Mouse (Mus musculus): ENCODE data around the gene Cux2. TPM values are rescaled to one million over a fixed set of nuclear protein-coding genes. Genes with fewer than 3 reads are reported as not detected.

Cux2 gene
- total and polyA plus RNA-seq, 3 experiments = 1.4 to 3.5 TPM; not detected in 1

DNA sequence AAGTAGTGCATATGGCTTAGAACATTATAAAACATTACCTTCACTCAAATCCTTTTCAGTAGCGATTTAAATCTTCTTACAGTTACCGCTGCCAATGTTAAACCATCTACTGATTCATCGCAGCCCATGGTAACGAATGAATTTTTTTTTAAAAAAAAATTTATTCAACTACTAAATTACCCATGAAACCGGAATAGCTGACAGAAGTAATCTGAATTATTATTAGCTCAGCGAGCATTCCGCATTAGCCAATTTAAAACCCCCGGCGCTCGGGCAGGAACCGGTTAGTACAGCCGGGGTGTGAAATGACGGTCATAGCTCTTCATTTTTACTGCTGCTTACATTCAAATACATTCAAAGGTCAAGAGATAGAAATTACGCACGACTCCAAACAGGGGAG lies 80.9 kb downstream of the Cux2 start:
- Histone ChIP-seq H3K4me3 (ENCODE audit: control insufficient read depth in 1 of 2, insufficient read depth in 1 of 2, low read depth in 2 of 2, low read length in 2 of 2) (no peak overlapping the region), H3K36me3 (ENCODE audit: control insufficient read depth in 1 of 2, insufficient read depth in 2 of 2, low read length in 2 of 2) (no peaks in the 10 kb centered on the region), H3K9ac (ENCODE audit: control insufficient read depth, low read depth, low read length, poor library complexity, severe bottlenecking) (no peak overlapping the region), H3K9me3 (replicated peaks; ENCODE audit: insufficient read depth, low read length) (no peaks in the 10 kb centered on the region), H3K27me3 (ENCODE audit: control insufficient read depth in 1 of 2, insufficient read depth in 2 of 2, low read length in 2 of 2) (no peaks in the 10 kb centered on the region), H3K79me2 (ENCODE audit: control insufficient read depth, insufficient read depth, low read length, poor library complexity) (no peaks in the 10 kb centered on the region), H3K4me1 (ENCODE audit: control insufficient read depth in 1 of 2, insufficient read depth in 2 of 2, low read length in 2 of 2) (no peaks in the 10 kb centered on the region), H3K27ac (ENCODE audit: control insufficient read depth, low read depth, low read length) (no peak overlapping the region)
- TF ChIP-seq JUND (IDR thresholded peaks at IDR 0.05; ENCODE audit: low read depth, low read length) (no peak), POLR2AphosphoS5 (IDR thresholded peaks at IDR 0.05; ENCODE audit: borderline replicate concordance, low read depth, low read length) (no peak), CHD1 (IDR thresholded peaks at IDR 0.05; ENCODE audit: low read depth, low read length) (no peak), MAFK (IDR thresholded peaks at IDR 0.05; ENCODE audit: borderline replicate concordance, low read depth, low read length) (no peak), UBTF (IDR thresholded peaks at IDR 0.05; ENCODE audit: borderline replicate concordance, insufficient read depth, low read depth, low read length) (no peak), GABPA (IDR thresholded peaks at IDR 0.05; ENCODE audit: low read depth, low read length) (no peak), ELF1 (IDR thresholded peaks at IDR 0.05; ENCODE audit: low read depth, low read length) (no peak), SMC3 (IDR thresholded peaks at IDR 0.05; ENCODE audit: low read depth, low read length) (no peak), SIN3A (IDR thresholded peaks at IDR 0.05; ENCODE audit: low read length) (no peak), KAT2A (conservative IDR thresholded peaks at IDR 0.05; ENCODE audit: low read depth, low read length) (no peak), EP300 (IDR thresholded peaks at IDR 0.05; ENCODE audit: low read depth in 1 of 2, low read length in 2 of 2) (no peak), ZC3H11A (IDR thresholded peaks at IDR 0.05; ENCODE audit: low read depth, low read length) (no peak), USF2 (IDR thresholded peaks at IDR 0.05; ENCODE audit: borderline replicate concordance in 1 of 2, insufficient read depth in 1 of 2, low read depth in 1 of 2, low read length in 2 of 2) (no peak), MXI1 (IDR thresholded peaks at IDR 0.05; ENCODE audit: low read depth, low read length) (no peak), ETS1 (IDR thresholded peaks at IDR 0.05; ENCODE audit: low read depth, low read length) (no peak), NRF1 (IDR thresholded peaks at IDR 0.05; ENCODE audit: insufficient read depth, low read depth, low read length, poor library complexity, severe bottlenecking) (no peak), USF1 (IDR thresholded peaks at IDR 0.05; ENCODE audit: low read depth, low read length) (no peak), CTCF (IDR thresholded peaks at IDR 0.05 in 2 of 3, conservative IDR thresholded peaks at IDR 0.05 in 1 of 3; ENCODE audit: control insufficient read depth in 1 of 3, insufficient read depth in 1 of 3, low read depth in 2 of 3, low read length in 3 of 3, poor library complexity in 1 of 3, severe bottlenecking in 1 of 3) (no peak)
- DNase-seq (ENCODE audit: low read depth, low spot score) = no peak

DNA sequence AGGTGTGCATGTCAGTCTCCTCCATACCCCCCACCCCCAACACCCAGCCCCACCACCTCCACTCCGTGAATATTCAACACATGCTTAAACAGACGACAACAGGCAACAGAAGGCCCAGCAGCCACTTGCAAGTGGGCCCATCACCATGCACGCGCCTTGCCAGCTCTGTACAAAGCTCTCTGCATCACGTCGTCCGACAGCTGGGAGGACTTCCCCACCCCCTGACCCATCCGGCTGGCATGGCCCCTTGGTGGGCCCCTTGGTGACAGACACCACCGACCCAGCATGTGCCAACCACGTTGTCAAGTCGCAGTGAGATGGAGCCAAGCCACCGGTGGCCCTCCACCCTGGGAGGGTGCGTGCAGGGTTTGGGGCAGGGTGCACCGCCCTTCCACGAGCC lies 81.5 kb downstream of the Cux2 start:
- Histone ChIP-seq H3K27ac (ENCODE audit: control insufficient read depth, low read depth, low read length) (no peak overlapping the region), H3K9ac (ENCODE audit: control insufficient read depth, low read depth, low read length, poor library complexity, severe bottlenecking) (no peak overlapping the region), H3K79me2 (ENCODE audit: control insufficient read depth, insufficient read depth, low read length, poor library complexity) (no peaks in the 10 kb centered on the region), H3K36me3 (ENCODE audit: control insufficient read depth in 1 of 2, insufficient read depth in 2 of 2, low read length in 2 of 2) (no peaks in the 10 kb centered on the region), H3K4me1 (ENCODE audit: control insufficient read depth in 1 of 2, insufficient read depth in 2 of 2, low read length in 2 of 2) (no peaks in the 10 kb centered on the region), H3K9me3 (replicated peaks; ENCODE audit: insufficient read depth, low read length) (no peaks in the 10 kb centered on the region), H3K27me3 (ENCODE audit: control insufficient read depth in 1 of 2, insufficient read depth in 2 of 2, low read length in 2 of 2) (no peaks in the 10 kb centered on the region), H3K4me3 (ENCODE audit: control insufficient read depth in 1 of 2, insufficient read depth in 1 of 2, low read depth in 2 of 2, low read length in 2 of 2) (no peak overlapping the region)
- no peak for TF ChIP-seq POLR2AphosphoS2 (IDR thresholded peaks at IDR 0.05; ENCODE audit: low read length)
- no peak for TF ChIP-seq EP300 (IDR thresholded peaks at IDR 0.05; ENCODE audit: low read depth in 1 of 2, low read length in 2 of 2)
- TF ChIP-seq GATA1 (IDR thresholded peaks at IDR 0.05; ENCODE audit: low read depth, low read length) = no peak
- no peak for TF ChIP-seq HCFC1 (IDR thresholded peaks at IDR 0.05; ENCODE audit: low read depth, low read length)
- TF ChIP-seq USF1 (IDR thresholded peaks at IDR 0.05; ENCODE audit: low read depth, low read length) = no peak
- DNase-seq (ENCODE audit: low read depth, low spot score) = no peak
